Mouse (Mus musculus): Measurements from ENCODE around the gene Actr8. TPM values are rescaled to one million over a fixed set of nuclear protein-coding genes. Genes with fewer than 3 reads are reported as not detected.

Gene Actr8
- polyA plus RNA-seq, 1 experiment from 2014 or later: 45.4 TPM

DNA sequence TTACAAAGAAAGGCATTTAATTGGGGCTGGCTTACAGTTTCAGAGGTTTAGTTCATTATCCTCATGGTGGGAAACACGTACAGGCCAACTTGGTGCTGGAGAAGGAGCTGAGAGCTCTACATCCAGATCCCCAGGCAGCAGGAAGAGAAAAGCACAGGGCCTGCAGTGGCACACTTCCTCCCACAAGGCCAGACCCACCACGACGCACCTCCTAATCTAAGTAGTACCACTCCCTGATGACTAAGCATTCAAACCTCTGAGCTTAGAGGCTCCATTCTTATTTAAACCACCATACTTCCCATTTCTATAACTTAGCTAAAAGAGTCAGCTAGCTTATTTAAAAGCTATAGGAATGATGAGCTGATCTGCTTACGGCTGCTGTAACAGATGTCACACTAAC is 27.3 kb upstream of the Actr8 start:
- H3K36me3 ChIP-seq (ENCODE audit: control insufficient read depth, insufficient read depth, low read length): no peaks in the 10 kb centered on the region
- H3K4me3 ChIP-seq (ENCODE audit: low read depth, low read length): no peak overlapping the region
- H3K4me1 ChIP-seq (ENCODE audit: control insufficient read depth, insufficient read depth, low read length): no peaks in the 10 kb centered on the region
- no peak overlapping the region for H3K4me2 ChIP-seq
- WGBS (ENCODE audit: insufficient replicate concordance): 71% methylated on average over 4 of the region's 4 CpGs
- H3K9me3 ChIP-seq (replicated peaks; ENCODE audit: control insufficient read depth, low read length): no peaks in the 10 kb centered on the region
- H3K27me3 ChIP-seq (ENCODE audit: control insufficient read depth, insufficient read depth, low read length): no peaks in the 10 kb centered on the region
- H3K9ac ChIP-seq (ENCODE audit: low read depth, low read length): no peak overlapping the region
- no peak overlapping the region for H3K27ac ChIP-seq (ENCODE audit: low read depth, low read length)
- ATAC-seq (replicated peaks; ENCODE audit: insufficient number of reproducible peaks, low FRiP score, low TSS enrichment): no peak

DNA sequence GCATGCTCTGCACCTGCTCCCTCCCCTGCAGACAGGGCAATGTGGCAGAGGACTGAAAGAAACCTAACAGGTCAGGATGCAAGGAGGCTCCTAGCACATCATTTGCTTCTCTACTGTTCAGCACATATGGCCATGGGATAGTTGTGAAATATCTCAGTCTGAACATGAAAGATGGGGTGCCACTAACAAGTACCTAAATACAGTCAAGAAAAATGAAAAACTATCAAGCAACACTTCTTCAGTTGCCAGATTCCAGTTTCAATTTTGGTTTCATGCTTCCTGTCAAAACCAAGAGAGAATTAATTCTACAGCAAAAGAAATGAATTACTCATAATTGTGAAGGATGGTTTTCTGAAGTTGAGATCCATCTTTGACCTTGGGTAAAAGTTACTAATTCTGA is 20.7 kb upstream of the Actr8 start:
- H3K9me3 ChIP-seq (replicated peaks; ENCODE audit: control insufficient read depth, low read length): no peaks in the 10 kb centered on the region
- no peak overlapping the region for H3K4me2 ChIP-seq
- H3K9ac ChIP-seq (ENCODE audit: low read depth, low read length): no peak overlapping the region
- H3K36me3 ChIP-seq (ENCODE audit: control insufficient read depth, insufficient read depth, low read length): no peaks in the 10 kb centered on the region
- H3K27ac ChIP-seq (ENCODE audit: low read depth, low read length): no peak overlapping the region
- H3K4me1 ChIP-seq (ENCODE audit: control insufficient read depth, insufficient read depth, low read length): no peaks in the 10 kb centered on the region
- no peak overlapping the region for H3K4me3 ChIP-seq (ENCODE audit: low read depth, low read length)
- H3K27me3 ChIP-seq (ENCODE audit: control insufficient read depth, insufficient read depth, low read length): no peaks in the 10 kb centered on the region
- ATAC-seq (replicated peaks; ENCODE audit: insufficient number of reproducible peaks, low FRiP score, low TSS enrichment): no peak

DNA sequence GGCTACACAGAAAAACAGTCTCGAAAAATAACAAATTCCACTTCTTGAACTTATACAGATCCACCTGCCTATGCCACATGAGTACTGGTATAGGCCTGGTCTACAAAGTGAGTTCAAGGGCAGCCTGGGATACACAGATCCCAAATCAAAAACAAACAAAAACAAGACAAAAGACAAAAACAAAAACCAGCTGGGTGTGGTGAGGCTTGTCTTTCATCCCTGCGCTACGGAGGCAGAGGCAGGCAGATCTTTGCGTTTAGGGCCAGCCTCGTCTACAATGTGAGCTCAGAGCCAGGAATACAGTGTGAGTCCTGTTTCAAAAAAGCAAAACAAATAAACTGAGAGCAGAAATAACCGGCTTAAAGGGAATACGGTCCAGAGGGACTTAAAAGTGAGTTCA is 10.5 kb upstream of the Actr8 start:
- Histone ChIP-seq H3K9me3 (replicated peaks; ENCODE audit: control insufficient read depth, low read length) (no peaks in the 10 kb centered on the region), H3K4me3 (ENCODE audit: low read depth, low read length) (peak overlapping the region; percentile 81), H3K27ac (ENCODE audit: low read depth, low read length) (peak overlapping the region; percentile 75), H3K27me3 (ENCODE audit: control insufficient read depth, insufficient read depth, low read length) (no peaks in the 10 kb centered on the region), H3K36me3 (ENCODE audit: control insufficient read depth, insufficient read depth, low read length) (peaks cover 8% of the 10 kb centered on the region), H3K9ac (ENCODE audit: low read depth, low read length) (peak overlapping the region; percentile 62), H3K4me1 (ENCODE audit: control insufficient read depth, insufficient read depth, low read length) (peaks cover 6% of the 10 kb centered on the region), H3K4me2 (peak overlapping the region; percentile 75)
- no peak for ATAC-seq (replicated peaks; ENCODE audit: insufficient number of reproducible peaks, low FRiP score, low TSS enrichment)
- WGBS (ENCODE audit: insufficient replicate concordance): 60% methylated on average over 7 of the region's 7 CpGs

DNA sequence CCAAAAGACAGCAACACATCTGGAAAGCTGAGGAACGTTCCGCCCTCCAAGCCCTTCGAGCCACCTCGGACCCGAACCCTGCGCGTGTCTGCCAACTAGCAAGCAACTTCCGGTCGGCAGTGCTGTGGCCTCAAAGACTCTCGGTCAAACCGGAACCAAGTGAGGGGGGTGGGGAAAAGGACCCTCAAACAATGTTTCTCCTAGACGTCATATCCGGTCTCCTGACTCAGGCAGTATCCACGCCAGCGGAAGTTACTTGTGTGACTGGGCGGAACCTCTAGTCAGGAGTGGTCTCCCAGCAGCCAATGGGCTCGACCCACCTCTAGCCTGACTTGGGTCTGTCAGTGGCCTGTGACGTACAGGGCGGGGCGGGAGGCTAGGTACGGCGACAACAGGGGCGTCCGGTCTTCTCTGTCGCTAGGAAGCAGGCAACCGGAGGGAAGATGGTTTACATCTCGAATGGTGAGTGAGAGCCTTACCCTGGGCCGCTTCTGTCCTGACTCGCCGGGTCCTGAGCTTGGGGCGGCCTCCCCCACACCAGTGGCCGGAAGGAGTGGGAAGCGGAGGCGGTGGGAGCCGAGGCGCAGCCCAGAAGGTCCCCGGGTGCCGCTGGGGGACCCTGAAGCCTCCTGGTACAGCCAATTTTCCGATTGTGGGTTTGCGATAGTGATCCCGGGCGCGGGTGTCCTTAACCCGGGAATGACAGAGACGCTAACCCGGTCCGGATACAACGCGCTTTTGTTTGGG is 9.9 kb upstream of the Actr8 start, which contains the start of gene Selenok:
Selenok (plus strand) TSS at position 234 of the 747 bp plus-strand sequence.
- H3K27me3 ChIP-seq (ENCODE audit: control insufficient read depth, insufficient read depth, low read length): no peaks in the 10 kb centered on the region
- H3K36me3 ChIP-seq (ENCODE audit: control insufficient read depth, insufficient read depth, low read length): peaks cover 14% of the 10 kb centered on the region
- H3K9ac ChIP-seq (ENCODE audit: low read depth, low read length): peak within 1 kb of the TSS; percentile 93
- under 1% methylated on average over 49 of the region's 49 CpGs for WGBS (ENCODE audit: insufficient replicate concordance)
- peak within 1 kb of the TSS; percentile 81 for H3K4me3 ChIP-seq (ENCODE audit: low read depth, low read length)
- H3K4me1 ChIP-seq (ENCODE audit: control insufficient read depth, insufficient read depth, low read length): peaks cover 6% of the 10 kb centered on the region
- H3K4me2 ChIP-seq: peak within 1 kb of the TSS; percentile 75
- peak within 1 kb of the TSS; percentile 75 for H3K27ac ChIP-seq (ENCODE audit: low read depth, low read length)
- H3K9me3 ChIP-seq (replicated peaks; ENCODE audit: control insufficient read depth, low read length): no peaks in the 10 kb centered on the region
- ATAC-seq (replicated peaks; ENCODE audit: insufficient number of reproducible peaks, low FRiP score, low TSS enrichment): peak; percentile 100

DNA sequence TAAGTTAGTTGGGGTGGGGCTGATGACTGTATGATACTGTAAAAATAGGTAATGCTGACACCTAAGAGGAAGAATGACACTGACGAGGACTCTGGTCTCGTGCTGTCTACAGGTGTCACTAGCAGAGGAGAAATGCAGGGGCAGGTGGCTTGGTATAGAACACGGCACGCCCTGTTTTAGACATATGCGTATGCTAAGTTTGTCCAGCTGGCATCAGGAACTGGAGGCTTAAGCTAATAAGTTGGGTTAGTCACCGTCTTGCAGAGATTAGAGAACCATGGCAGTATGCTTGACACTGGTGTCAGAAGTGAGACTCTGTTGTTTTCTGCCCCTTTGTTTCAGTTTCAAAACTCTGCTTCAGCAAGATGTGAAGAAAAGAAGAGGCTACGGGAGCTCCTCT is 6.7 kb upstream of the Actr8 start:
- Histone ChIP-seq H3K4me2 (no peak overlapping the region), H3K36me3 (ENCODE audit: control insufficient read depth, insufficient read depth, low read length) (peaks cover 24% of the 10 kb centered on the region), H3K4me3 (ENCODE audit: low read depth, low read length) (no peak overlapping the region), H3K9me3 (replicated peaks; ENCODE audit: control insufficient read depth, low read length) (no peaks in the 10 kb centered on the region), H3K9ac (ENCODE audit: low read depth, low read length) (no peak overlapping the region), H3K27me3 (ENCODE audit: control insufficient read depth, insufficient read depth, low read length) (no peaks in the 10 kb centered on the region), H3K27ac (ENCODE audit: low read depth, low read length) (no peak overlapping the region), H3K4me1 (ENCODE audit: control insufficient read depth, insufficient read depth, low read length) (peaks cover 6% of the 10 kb centered on the region)
- no peak for ATAC-seq (replicated peaks; ENCODE audit: insufficient number of reproducible peaks, low FRiP score, low TSS enrichment)
- 89% methylated on average over 7 of the region's 7 CpGs for WGBS (ENCODE audit: insufficient replicate concordance)

DNA sequence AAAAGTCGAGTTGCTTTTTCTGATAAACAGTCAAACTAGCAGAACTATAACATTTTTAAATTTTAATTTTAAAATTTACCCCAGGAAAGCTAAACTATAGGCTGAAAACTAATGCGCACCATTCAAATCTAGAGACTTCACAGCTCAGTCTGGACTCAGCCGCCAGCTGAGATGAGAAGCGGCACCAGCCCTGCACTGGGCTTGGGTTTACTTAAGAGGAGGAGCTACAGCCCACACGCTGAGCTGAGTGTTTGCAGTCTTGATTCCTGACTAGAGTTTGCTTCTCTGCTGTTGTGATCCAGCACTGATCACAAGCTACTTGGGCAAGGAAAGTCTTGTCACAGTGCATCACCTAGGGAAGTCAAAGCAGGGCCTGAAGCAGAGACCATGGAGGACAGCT is 6.1 kb upstream of the Actr8 start:
- H3K4me1 ChIP-seq (ENCODE audit: control insufficient read depth, insufficient read depth, low read length): peaks cover 6% of the 10 kb centered on the region
- no peak for ATAC-seq (replicated peaks; ENCODE audit: insufficient number of reproducible peaks, low FRiP score, low TSS enrichment)
- no peaks in the 10 kb centered on the region for H3K9me3 ChIP-seq (replicated peaks; ENCODE audit: control insufficient read depth, low read length)
- no peak overlapping the region for H3K27ac ChIP-seq (ENCODE audit: low read depth, low read length)
- H3K27me3 ChIP-seq (ENCODE audit: control insufficient read depth, insufficient read depth, low read length): no peaks in the 10 kb centered on the region
- no peak overlapping the region for H3K9ac ChIP-seq (ENCODE audit: low read depth, low read length)
- no peak overlapping the region for H3K4me3 ChIP-seq (ENCODE audit: low read depth, low read length)
- no peak overlapping the region for H3K4me2 ChIP-seq
- 76% methylated on average over 5 of the region's 5 CpGs for WGBS (ENCODE audit: insufficient replicate concordance)
- peaks cover 24% of the 10 kb centered on the region for H3K36me3 ChIP-seq (ENCODE audit: control insufficient read depth, insufficient read depth, low read length)

DNA sequence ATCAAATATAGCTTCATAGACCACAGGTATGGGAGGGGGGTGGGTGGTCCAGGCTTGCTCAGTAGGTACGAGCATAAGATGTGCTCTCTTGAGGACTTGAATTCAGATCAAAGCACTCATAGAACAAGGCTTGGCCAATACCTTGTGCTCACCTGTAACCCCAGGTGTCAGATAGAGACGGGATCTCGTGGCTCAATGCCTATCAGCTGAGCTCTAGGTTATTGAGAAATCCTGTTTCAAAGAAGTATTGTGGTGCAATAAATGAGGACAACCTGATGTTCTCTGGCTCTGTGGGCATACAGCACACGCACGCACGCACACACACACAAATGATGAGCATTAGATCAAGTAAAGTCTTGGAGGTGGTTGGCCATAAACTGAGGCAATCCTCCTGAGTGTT is 1.2 kb upstream of the Actr8 start:
- no peak overlapping the region for H3K4me2 ChIP-seq
- no peak overlapping the region for H3K9ac ChIP-seq (ENCODE audit: low read depth, low read length)
- peaks cover 35% of the 10 kb centered on the region for H3K36me3 ChIP-seq (ENCODE audit: control insufficient read depth, insufficient read depth, low read length)
- no peaks in the 10 kb centered on the region for H3K9me3 ChIP-seq (replicated peaks; ENCODE audit: control insufficient read depth, low read length)
- ATAC-seq (replicated peaks; ENCODE audit: insufficient number of reproducible peaks, low FRiP score, low TSS enrichment): no peak
- no peak overlapping the region for H3K27ac ChIP-seq (ENCODE audit: low read depth, low read length)
- H3K27me3 ChIP-seq (ENCODE audit: control insufficient read depth, insufficient read depth, low read length): no peaks in the 10 kb centered on the region
- WGBS (ENCODE audit: insufficient replicate concordance): 93% methylated on average over 6 of the region's 6 CpGs
- 0 out of 2 replicates have a peak, but pooled peaks cover 2% of the 10 kb centered on the region for H3K4me1 ChIP-seq (ENCODE audit: control insufficient read depth, insufficient read depth, low read length)
- H3K4me3 ChIP-seq (ENCODE audit: low read depth, low read length): no peak overlapping the region

DNA sequence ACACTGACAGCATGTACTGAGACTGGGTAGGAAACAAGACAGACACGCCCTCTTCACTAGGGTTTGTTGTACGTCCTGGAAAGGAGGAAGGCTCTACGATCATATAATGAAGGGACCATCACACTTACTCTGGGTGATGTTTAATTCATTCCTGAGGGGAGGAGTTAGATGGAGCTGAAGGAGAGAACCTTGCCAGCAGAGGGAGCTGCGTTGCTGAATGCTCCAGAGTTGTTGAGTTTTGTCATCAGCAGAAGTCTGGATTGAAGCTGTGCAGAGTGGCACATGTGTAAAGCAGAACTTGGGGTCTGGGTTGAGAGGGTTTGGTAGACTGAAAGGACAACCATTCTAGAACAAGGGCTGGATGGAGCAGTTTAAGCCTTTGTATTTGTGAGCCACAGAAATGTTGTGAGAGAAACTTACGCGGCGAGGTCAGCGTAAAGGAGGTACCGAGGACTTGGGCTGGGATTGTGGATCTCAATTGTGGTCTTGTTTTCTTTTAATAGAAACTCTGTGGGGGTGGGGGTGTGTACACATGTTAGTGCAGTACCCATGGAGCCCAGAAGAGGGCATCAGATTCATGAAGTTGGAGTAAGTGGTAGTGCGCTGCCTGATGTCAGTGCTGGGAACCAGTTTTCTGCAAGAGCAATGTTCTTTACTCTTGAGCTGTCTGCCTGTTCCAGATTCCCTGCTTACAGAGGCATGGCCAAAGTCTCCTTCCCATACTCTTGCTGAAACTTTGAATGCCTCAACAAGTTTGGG is 2.5 kb downstream of the Actr8 start:
- Histone ChIP-seq H3K4me3 (ENCODE audit: low read depth, low read length) (no peak overlapping the region), H3K36me3 (ENCODE audit: control insufficient read depth, insufficient read depth, low read length) (peaks cover 47% of the 10 kb centered on the region), H3K4me2 (no peak overlapping the region), H3K27ac (ENCODE audit: low read depth, low read length) (no peak overlapping the region), H3K27me3 (ENCODE audit: control insufficient read depth, insufficient read depth, low read length) (no peaks in the 10 kb centered on the region), H3K9me3 (replicated peaks; ENCODE audit: control insufficient read depth, low read length) (no peaks in the 10 kb centered on the region), H3K9ac (ENCODE audit: low read depth, low read length) (no peak overlapping the region), H3K4me1 (ENCODE audit: control insufficient read depth, insufficient read depth, low read length) (0 out of 2 replicates have a peak, but pooled peaks cover 2% of the 10 kb centered on the region)
- no peak for ATAC-seq (replicated peaks; ENCODE audit: insufficient number of reproducible peaks, low FRiP score, low TSS enrichment)
- WGBS (ENCODE audit: insufficient replicate concordance): 93% methylated on average over 10 of the region's 10 CpGs
